Mouse (Mus musculus) liver, embryonic 14.5 days (tissue): Measurements from ENCODE around the gene Hexim2.

ENCODE experiments used
- CTCF ChIP-seq: IDR thresholded peaks from 2 replicates; pipeline ENCODE4 v1.5.1; 2016; ENCODE audit warnings: antibody characterized with exemption, low read depth, control low read depth
- EP300 ChIP-seq: IDR thresholded peaks from 2 replicates; pipeline ENCODE4 v1.6.1; 2016; ENCODE audit warnings: antibody characterized with exemption, low read depth

GRCm38 (mm10) chr11:103175688-103176442 lies 43.6 kb downstream of the Hexim2 start:
- TF ChIP-seq EP300 (no peak), CTCF (no peak)
